Mouse (Mus musculus): ENCODE results near the gene Cnnm2. TPM values are rescaled to one million over a fixed set of nuclear protein-coding genes. Genes with fewer than 3 reads are reported as not detected.

Gene Cnnm2
- total and polyA plus RNA-seq, 3 experiments, result 4.0 to 10.7 TPM; not detected in 1

- H3K79me2 ChIP-seq (ENCODE audit: control insufficient read depth, insufficient read depth, low read length, poor library complexity), result no peaks in the 10 kb centered on the region
- H3K27me3 ChIP-seq (ENCODE audit: control insufficient read depth in 1 of 2, insufficient read depth in 2 of 2, low read length in 2 of 2), result no peaks in the 10 kb centered on the region
- H3K9ac ChIP-seq (ENCODE audit: control insufficient read depth, low read depth, low read length, poor library complexity, severe bottlenecking), result no peak overlapping the region
- H3K36me3 ChIP-seq (ENCODE audit: control insufficient read depth in 1 of 2, insufficient read depth in 2 of 2, low read length in 2 of 2), result peaks cover 22 to 26% of the 10 kb centered on the region in 2 experiments
- DNase-seq (ENCODE audit: low read depth, low spot score), result no peak
- H3K9me3 ChIP-seq (replicated peaks; ENCODE audit: insufficient read depth, low read length), result no peaks in the 10 kb centered on the region
- H3K4me3 ChIP-seq (ENCODE audit: control insufficient read depth in 1 of 2, insufficient read depth in 1 of 2, low read depth in 2 of 2, low read length in 2 of 2), result no peak overlapping the region
- no peak overlapping the region for H3K27ac ChIP-seq (ENCODE audit: control insufficient read depth, low read depth, low read length)
- TF ChIP-seq MEF2A (IDR thresholded peaks at IDR 0.05; ENCODE audit: extremely low read depth, insufficient replicate concordance, low read depth, low read length, poor library complexity, severe bottlenecking) (no peak), SMC3 (IDR thresholded peaks at IDR 0.05; ENCODE audit: low read depth, low read length) (no peak), JUND (IDR thresholded peaks at IDR 0.05; ENCODE audit: low read depth, low read length) (no peak), GABPA (IDR thresholded peaks at IDR 0.05; ENCODE audit: low read depth, low read length) (no peak), MXI1 (IDR thresholded peaks at IDR 0.05; ENCODE audit: low read depth, low read length) (no peak), TCF12 (IDR thresholded peaks at IDR 0.05; ENCODE audit: low read depth, low read length) (no peak), ZC3H11A (IDR thresholded peaks at IDR 0.05; ENCODE audit: low read depth, low read length) (no peak), TBP (IDR thresholded peaks at IDR 0.05; ENCODE audit: low read depth, low read length) (no peak), CTCF (IDR thresholded peaks at IDR 0.05 in 2 of 3, conservative IDR thresholded peaks at IDR 0.05 in 1 of 3; ENCODE audit: control insufficient read depth in 1 of 3, insufficient read depth in 1 of 3, low read depth in 2 of 3, low read length in 3 of 3, poor library complexity in 1 of 3, severe bottlenecking in 1 of 3) (no peak), MAFK (IDR thresholded peaks at IDR 0.05; ENCODE audit: borderline replicate concordance, low read depth, low read length) (no peak), POLR2AphosphoS2 (IDR thresholded peaks at IDR 0.05; ENCODE audit: low read length) (no peak), USF1 (IDR thresholded peaks at IDR 0.05; ENCODE audit: low read depth, low read length) (no peak), ZKSCAN1 (IDR thresholded peaks at IDR 0.05; ENCODE audit: low read depth, low read length) (no peak), TAL1 (IDR thresholded peaks at IDR 0.05; ENCODE audit: low read length) (no peak), MYB (IDR thresholded peaks at IDR 0.05; ENCODE audit: low read depth, low read length) (no peak), EP300 (IDR thresholded peaks at IDR 0.05; ENCODE audit: low read depth in 1 of 2, low read length in 2 of 2) (no peak), ZNF384 (IDR thresholded peaks at IDR 0.05; ENCODE audit: low read depth, low read length) (no peak), CHD1 (IDR thresholded peaks at IDR 0.05; ENCODE audit: low read depth, low read length) (no peak), KAT2A (conservative IDR thresholded peaks at IDR 0.05; ENCODE audit: low read depth, low read length) (no peak)
- H3K4me1 ChIP-seq (ENCODE audit: control insufficient read depth in 1 of 2, insufficient read depth in 2 of 2, low read length in 2 of 2), result peaks cover 9 to 22% of the 10 kb centered on the region in 2 experiments
Observed at GRCm38 (mm10) chr19:46885365-46885764, 124.0 kb downstream of the Cnnm2 start.

GRCm38 (mm10) chr19:46886826-46887225, 125.4 kb downstream of the Cnnm2 start:
- peaks cover 14 to 31% of the 10 kb centered on the region in 2 experiments for H3K4me1 ChIP-seq (ENCODE audit: control insufficient read depth in 1 of 2, insufficient read depth in 2 of 2, low read length in 2 of 2)
- no peak overlapping the region for H3K27ac ChIP-seq (ENCODE audit: control insufficient read depth, low read depth, low read length)
- no peak overlapping the region for H3K4me3 ChIP-seq (ENCODE audit: control insufficient read depth in 1 of 2, insufficient read depth in 1 of 2, low read depth in 2 of 2, low read length in 2 of 2)
- H3K79me2 ChIP-seq (ENCODE audit: control insufficient read depth, insufficient read depth, low read length, poor library complexity), result no peaks in the 10 kb centered on the region
- H3K9ac ChIP-seq (ENCODE audit: control insufficient read depth, low read depth, low read length, poor library complexity, severe bottlenecking), result no peak overlapping the region
- TF ChIP-seq MAX (IDR thresholded peaks at IDR 0.05; ENCODE audit: low read length) (no peak), USF2 (IDR thresholded peaks at IDR 0.05; ENCODE audit: borderline replicate concordance in 1 of 2, insufficient read depth in 1 of 2, low read depth in 1 of 2, low read length in 2 of 2) (no peak), KAT2A (conservative IDR thresholded peaks at IDR 0.05; ENCODE audit: low read depth, low read length) (no peak), CHD2 (IDR thresholded peaks at IDR 0.05; ENCODE audit: low read length) (no peak), GATA1 (IDR thresholded peaks at IDR 0.05; ENCODE audit: low read depth, low read length) (no peak), BHLHE40 (IDR thresholded peaks at IDR 0.05; ENCODE audit: borderline replicate concordance, low read depth, low read length) (no peak), GABPA (IDR thresholded peaks at IDR 0.05; ENCODE audit: low read depth, low read length) (no peak), ZC3H11A (IDR thresholded peaks at IDR 0.05; ENCODE audit: low read depth, low read length) (no peak), ZKSCAN1 (IDR thresholded peaks at IDR 0.05; ENCODE audit: low read depth, low read length) (no peak), ELF1 (IDR thresholded peaks at IDR 0.05; ENCODE audit: low read depth, low read length) (no peak), MYC (IDR thresholded peaks at IDR 0.05; ENCODE audit: low read depth, low read length) (no peak), ZNF384 (IDR thresholded peaks at IDR 0.05; ENCODE audit: low read depth, low read length) (no peak), CTCF (IDR thresholded peaks at IDR 0.05 in 2 of 3, conservative IDR thresholded peaks at IDR 0.05 in 1 of 3; ENCODE audit: control insufficient read depth in 1 of 3, insufficient read depth in 1 of 3, low read depth in 2 of 3, low read length in 3 of 3, poor library complexity in 1 of 3, severe bottlenecking in 1 of 3) (no peak), SIN3A (IDR thresholded peaks at IDR 0.05; ENCODE audit: low read length) (no peak), ETS1 (IDR thresholded peaks at IDR 0.05; ENCODE audit: low read depth, low read length) (no peak), JUND (IDR thresholded peaks at IDR 0.05; ENCODE audit: low read depth, low read length) (no peak), MEF2A (IDR thresholded peaks at IDR 0.05; ENCODE audit: extremely low read depth, insufficient replicate concordance, low read depth, low read length, poor library complexity, severe bottlenecking) (no peak), ZMIZ1 (IDR thresholded peaks at IDR 0.05; ENCODE audit: low read depth, low read length) (no peak), POLR2AphosphoS2 (IDR thresholded peaks at IDR 0.05; ENCODE audit: low read length) (no peak), SMC3 (IDR thresholded peaks at IDR 0.05; ENCODE audit: low read depth, low read length) (no peak)
- no peaks in the 10 kb centered on the region for H3K27me3 ChIP-seq (ENCODE audit: control insufficient read depth in 1 of 2, insufficient read depth in 2 of 2, low read length in 2 of 2)
- H3K36me3 ChIP-seq (ENCODE audit: control insufficient read depth in 1 of 2, insufficient read depth in 2 of 2, low read length in 2 of 2), result peaks cover 26 to 28% of the 10 kb centered on the region in 2 experiments
- H3K9me3 ChIP-seq (replicated peaks; ENCODE audit: insufficient read depth, low read length), result no peaks in the 10 kb centered on the region
- no peak for DNase-seq (ENCODE audit: low read depth, low spot score)
